Mouse (Mus musculus) heart, postnatal 4 days (tissue): ENCODE measurements around the gene A430005L14Rik. TPM values are rescaled to one million over a fixed set of nuclear protein-coding genes. Genes with fewer than 3 reads are reported as not detected.

Experiments used
- DNase-seq: peaks from one replicate; pipeline ENCODE4 v3.0.0; 2021
- total RNA-seq, 2 experiments: library from RNA; stranded (reverse); gene quantifications; 2 replicates each; pipeline ENCODE4 v1.2.3; 2021

Gene A430005L14Rik
- total RNA-seq, 2 experiments from 2014 or later, result 17.1 to 18.5 TPM

GRCm38 (mm10) chr4:153974431-153975291 lies 17.6 kb downstream of the A430005L14Rik start, which contains the start of the genes Dffb and Cep104:
TSS of gene Dffb (minus strand) at chr4:153975126.
TSS of gene Cep104 (plus strand) at chr4:153975194.
- peak; percentile 97 for DNase-seq

GRCm38 (mm10) chr4:153975292-153975662 lies 18.2 kb downstream of the A430005L14Rik start:
- no peak for DNase-seq

- DNase-seq, result no peak
Observed at GRCm38 (mm10) chr4:153975768-153976167, 18.7 kb downstream of the A430005L14Rik start.

- DNase-seq, result no peak
Observed at GRCm38 (mm10) chr4:153979243-153979642, 22.2 kb downstream of the A430005L14Rik start.

GRCm38 (mm10) chr4:153980470-153980869 lies 23.4 kb downstream of the A430005L14Rik start:
- DNase-seq, result no peak

- no peak for DNase-seq
Observed at GRCm38 (mm10) chr4:153992715-153993114, 35.7 kb downstream of the A430005L14Rik start.

- no peak for DNase-seq
Observed at GRCm38 (mm10) chr4:153993505-153993904, 36.5 kb downstream of the A430005L14Rik start.

GRCm38 (mm10) chr4:154005488-154005887 lies 48.5 kb downstream of the A430005L14Rik start:
- DNase-seq, result no peak

GRCm38 (mm10) chr4:154006264-154006663 lies 49.2 kb downstream of the A430005L14Rik start:
- no peak for DNase-seq

GRCm38 (mm10) chr4:154007759-154008158 lies 50.7 kb downstream of the A430005L14Rik start:
- DNase-seq, result no peak

GRCm38 (mm10) chr4:154010907-154011645 lies 54.0 kb downstream of the A430005L14Rik start:
- no peak for DNase-seq

Other genes with a start within 250 kb of the A430005L14Rik start
- 1 to 10 TPM; 5.8 to 6.2 TPM for gene Dffb, start 17.9 kb downstream of the A430005L14Rik start, total RNA-seq
- 10 to 100 TPM; 24.1 to 26.4 TPM for gene Cep104, start 18.0 kb downstream of the A430005L14Rik start, total RNA-seq
- gene Lrrc47, start 54.5 kb downstream of the A430005L14Rik start, total RNA-seq, result 10 to 100 TPM; 45.8 to 46.7 TPM
- gene Smim1, start 69.0 kb downstream of the A430005L14Rik start, total RNA-seq, result 10 to 100 TPM; 11.7 to 14.8 TPM
- gene Ccdc27, start 85.4 kb downstream of the A430005L14Rik start, total RNA-seq, result not detected
- not detected for gene Trp73, start 183.0 kb downstream of the A430005L14Rik start, total RNA-seq
- 10 to 100 TPM; 11.6 to 13.3 TPM for gene Wrap73, start 185.1 kb downstream of the A430005L14Rik start, total RNA-seq
- gene Tprgl, start 203.4 kb downstream of the A430005L14Rik start, total RNA-seq, result 100 to 1,000 TPM; 100 to 113 TPM
- gene Megf6, start 213.5 kb downstream of the A430005L14Rik start, total RNA-seq, result 10 to 100 TPM; 50.0 to 52.8 TPM